Mouse (Mus musculus): ENCODE data around the gene Cbx1.
"Not testable (repeated sequence)": the region's sequence is repeated elsewhere in the genome, so short reads cannot be mapped to it uniquely, and the experiment has no call there.

Gene Cbx1

DNA sequence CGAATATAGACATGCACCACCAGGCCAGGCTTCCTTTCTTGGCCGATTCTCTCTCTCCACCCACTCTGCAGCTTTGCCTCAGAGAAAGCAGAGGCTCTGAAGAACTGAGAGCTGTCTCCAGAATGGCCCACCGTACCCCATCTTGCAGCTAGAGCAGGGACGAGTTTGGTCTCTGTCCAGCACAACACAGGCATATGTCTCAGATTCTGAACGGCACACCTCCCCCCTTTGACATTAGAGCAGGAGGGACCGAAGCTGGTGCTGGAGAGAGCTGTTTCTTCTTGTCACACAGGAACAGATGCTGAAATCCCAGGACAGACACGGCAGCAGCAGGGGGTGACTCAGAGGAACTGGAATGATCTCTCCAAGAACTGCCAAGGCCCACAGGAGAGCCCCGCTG, 51.4 kb downstream of the Cbx1 start:
- no peak for DNase-seq

DNA sequence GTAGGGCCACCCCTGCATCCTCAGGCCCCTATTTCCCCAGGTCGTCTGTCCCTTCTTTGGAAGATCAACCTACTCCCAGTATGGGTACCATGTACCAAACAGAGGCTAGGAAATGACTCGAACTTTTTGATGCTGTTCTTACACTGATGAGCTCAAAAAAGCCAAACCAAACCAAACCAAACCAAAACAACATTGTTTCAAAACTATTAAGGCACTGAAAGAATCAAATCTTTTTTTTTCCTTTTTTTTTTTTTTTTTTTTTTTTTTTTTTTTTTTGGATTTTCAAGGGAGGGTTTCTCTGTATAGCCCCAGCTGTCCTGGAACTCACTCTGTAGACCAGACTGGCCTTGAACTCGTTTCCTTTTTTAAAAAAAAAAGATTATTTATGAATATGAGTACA, 54.7 kb downstream of the Cbx1 start:
- DNase-seq, result no peak

DNA sequence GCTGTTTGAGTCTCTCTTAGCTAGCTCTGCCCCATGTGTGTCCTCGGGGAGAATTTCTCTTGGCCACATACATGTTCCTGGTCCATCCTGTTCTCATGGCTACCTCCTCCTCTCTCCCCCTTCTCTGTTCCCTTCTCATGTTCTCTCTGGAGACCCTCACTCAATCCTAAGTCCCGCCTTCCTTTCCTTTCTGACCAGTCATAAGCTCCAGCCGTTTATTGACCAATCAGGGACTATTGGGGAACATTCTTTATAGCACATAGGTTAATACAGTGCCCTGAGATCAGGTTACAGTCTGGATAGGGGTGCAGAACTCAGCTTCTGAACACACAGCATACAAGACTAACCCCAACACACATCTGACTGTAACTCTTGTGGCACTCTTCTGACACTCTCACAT, 58.3 kb downstream of the Cbx1 start:
- DNase-seq, result no peak

DNA sequence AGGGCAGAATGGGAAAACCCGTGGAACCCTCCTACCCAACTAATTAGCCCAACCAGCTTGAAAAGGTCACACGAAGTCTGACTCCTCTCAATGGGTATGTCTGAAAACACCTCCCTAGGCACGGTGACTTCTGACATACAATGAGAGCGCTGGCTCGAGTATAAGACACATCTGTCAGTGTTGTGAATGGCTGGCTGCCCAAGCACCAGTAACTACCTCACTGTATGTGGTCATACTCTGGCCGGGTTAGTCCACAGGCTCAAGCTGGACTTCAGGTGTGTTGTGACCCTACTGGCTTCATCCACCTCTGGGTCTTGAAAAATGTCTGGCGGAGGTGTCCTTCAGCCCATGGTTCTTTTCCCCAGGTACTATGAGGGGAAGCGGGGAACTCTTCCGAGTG, 59.8 kb downstream of the Cbx1 start:
- DNase-seq, result no peak

DNA sequence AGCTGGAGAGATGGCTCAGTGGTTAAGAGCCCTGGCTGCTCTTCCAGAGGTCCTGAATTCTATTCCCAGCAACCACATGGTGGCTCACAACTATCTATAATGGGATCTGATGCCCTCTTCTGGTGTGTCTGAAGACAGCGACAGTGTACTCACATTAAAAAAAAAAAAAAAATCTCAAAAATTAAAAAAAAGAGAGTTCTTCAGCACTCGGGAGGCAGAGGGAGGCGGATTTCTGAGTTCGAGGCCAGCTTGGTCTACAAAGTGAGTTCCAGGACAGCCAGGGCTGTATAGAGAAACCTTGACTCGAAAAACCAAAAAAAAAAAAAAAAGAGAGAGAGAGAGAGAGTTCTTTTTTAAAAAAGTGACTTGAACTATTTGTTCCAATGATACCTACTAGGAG, 60.2 kb downstream of the Cbx1 start:
- DNase-seq, result not testable (repeated sequence)

DNA sequence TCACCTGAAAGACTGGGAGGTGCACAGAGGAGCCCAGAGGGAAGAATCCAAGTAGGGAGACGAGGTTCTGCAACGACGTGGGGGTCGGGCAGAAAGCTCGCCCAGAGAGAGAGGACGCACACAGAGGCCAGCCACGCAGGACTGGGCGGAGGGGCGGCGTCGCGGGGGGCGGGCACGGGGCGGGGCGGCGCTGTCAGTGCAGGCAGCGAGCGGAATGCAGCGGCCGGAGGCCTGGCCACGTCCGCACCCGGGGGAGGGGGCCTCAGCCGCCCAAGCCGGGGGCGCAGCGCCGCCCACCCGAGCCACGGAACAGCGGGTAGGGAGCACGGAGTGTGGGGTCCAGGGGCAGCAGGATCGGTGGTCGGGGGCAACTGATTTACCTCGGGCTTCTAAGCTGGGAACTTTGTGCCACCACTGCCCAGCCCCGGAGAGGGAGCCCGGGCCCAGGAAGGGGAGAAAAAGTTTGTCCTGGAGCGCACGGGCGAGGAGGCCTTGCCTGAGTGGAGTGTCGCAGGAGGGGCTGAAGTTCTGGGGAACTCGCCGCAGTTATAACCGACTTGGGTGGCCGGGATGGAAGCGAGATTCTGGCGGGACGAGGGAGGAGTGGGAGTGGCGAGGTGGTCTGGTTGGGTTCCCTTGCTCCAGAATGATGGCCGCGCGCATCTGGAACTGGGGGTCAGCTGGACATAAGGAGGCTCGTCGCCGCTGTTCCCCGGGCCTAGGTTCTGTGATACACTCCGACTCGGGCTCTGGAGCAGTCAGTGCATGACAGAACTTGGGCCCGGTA, 60.9 kb downstream of the Cbx1 start, which contains the start of gene Copz2:
Gene Copz2 (plus strand): TSS at position 190 of the 787 bp plus-strand sequence.
- peak in 1 of 2 experiments; percentile 9 for DNase-seq

DNA sequence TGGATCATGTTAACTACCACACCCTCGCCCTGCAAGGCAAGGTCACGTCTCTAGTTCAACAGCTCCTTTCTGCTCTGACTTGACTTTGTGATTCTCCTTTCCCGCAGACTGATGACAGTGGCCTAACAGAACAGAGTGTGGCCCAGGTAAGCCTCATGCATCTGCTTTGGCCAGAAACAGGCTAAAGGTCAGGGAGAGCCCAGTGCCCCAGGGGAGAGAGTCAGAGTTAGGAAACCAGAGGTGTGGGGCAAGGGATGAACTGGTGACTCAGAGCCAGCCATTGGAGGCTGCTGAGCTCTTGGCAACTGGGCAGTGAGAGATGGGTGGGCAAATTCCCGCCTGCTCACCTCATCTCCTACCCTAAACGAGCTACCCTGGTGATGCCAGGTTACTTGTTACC, 68.5 kb downstream of the Cbx1 start:
- no peak for DNase-seq

Data from B cell, adult 2 months (primary cell).